Mouse (Mus musculus) testis, adult 2 months (tissue): ENCODE data around the gene Olfr288.

Experiments used
- CTCF ChIP-seq: fragments of 200-500 bp; IDR thresholded peaks from 2 replicates; pipeline ENCODE4 v1.5.1; 2012; ENCODE audit warnings: low read depth, mild to moderate bottlenecking, inconsistent platforms, low read length, moderate library complexity; ENCODE audit not compliant: control insufficient read depth, insufficient read depth, insufficient replicate concordance
- POLR2A ChIP-seq: fragments of 200-500 bp; IDR thresholded peaks from 2 replicates; pipeline ENCODE4 v1.6.1; 2012; ENCODE audit warnings: low read depth, mild to moderate bottlenecking, inconsistent platforms, low read length, moderate library complexity; ENCODE audit not compliant: control insufficient read depth

DNA sequence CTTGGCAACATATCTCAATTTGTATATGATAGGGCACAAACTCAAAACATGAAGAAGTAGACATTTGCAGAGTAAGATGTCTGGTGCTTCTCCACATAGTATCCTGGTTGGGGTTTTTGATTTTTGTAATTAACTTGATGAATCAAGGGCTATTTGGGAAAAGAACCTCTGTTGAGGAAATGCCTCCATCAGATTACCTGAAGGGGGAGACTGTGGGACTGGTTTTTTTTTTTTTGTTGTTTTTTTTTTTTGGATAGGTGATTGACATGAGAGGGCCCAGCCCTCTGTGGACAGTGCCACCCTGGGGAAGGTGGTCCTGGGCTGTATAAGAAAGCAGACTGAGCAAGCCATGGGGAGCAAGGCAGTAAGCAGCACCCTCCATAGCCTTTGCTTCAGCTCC is 27.0 kb upstream of the Olfr288 start:
- TF ChIP-seq CTCF (no peak), POLR2A (no peak)
